Mouse (Mus musculus) monocyte, adult 5-6 weeks (primary cell): ENCODE measurements around the gene Gps1. TPM values are rescaled to one million over a fixed set of nuclear protein-coding genes. Genes with fewer than 3 reads are reported as not detected.
"Not testable (repeated sequence)": the region's sequence is repeated elsewhere in the genome, so short reads cannot be mapped to it uniquely, and the experiment has no call there.

ENCODE experiments used
- ATAC-seq: fragments of 153-309, 156-312 bp; replicated peaks from 2 replicates; pipeline ENCODE4 v1.8.0; 2017; ENCODE audit warnings: mild to moderate bottlenecking; ENCODE audit not compliant: low TSS enrichment, insufficient number of reproducible peaks, severe bottlenecking, poor library complexity, low FRiP score
- total RNA-seq: library from RNA; stranded (forward); fragments of 200-1000, 200-491, 200-594 nt; gene quantifications from 3 replicates; pipeline ENCODE4 v1.2.3, GENCODE M21; 2017

Gene Gps1
- total RNA-seq, 1 experiment from 2014 or later, result 55.7 TPM

DNA sequence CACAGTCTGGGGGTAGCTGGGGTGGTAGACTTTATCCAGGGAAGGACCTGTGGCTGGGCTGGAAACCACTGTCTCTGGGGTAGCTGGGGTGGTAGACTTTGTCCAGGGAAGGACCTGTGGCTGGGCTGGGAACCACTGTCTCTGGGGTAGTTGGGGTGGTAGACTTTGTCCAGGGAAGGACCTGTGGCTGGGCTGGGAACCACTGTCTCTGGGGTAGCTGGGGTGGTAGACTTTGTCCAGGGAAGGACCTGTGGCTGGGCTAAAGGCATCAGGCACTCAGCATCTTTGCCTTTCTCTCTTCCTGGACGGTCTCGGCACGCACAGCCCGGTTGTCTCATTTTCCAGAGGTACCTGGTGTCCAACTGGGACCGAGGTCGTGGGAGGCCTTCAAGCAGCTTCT lies 2.7 kb upstream of the Gps1 start:
- ATAC-seq, result not testable (repeated sequence)

DNA sequence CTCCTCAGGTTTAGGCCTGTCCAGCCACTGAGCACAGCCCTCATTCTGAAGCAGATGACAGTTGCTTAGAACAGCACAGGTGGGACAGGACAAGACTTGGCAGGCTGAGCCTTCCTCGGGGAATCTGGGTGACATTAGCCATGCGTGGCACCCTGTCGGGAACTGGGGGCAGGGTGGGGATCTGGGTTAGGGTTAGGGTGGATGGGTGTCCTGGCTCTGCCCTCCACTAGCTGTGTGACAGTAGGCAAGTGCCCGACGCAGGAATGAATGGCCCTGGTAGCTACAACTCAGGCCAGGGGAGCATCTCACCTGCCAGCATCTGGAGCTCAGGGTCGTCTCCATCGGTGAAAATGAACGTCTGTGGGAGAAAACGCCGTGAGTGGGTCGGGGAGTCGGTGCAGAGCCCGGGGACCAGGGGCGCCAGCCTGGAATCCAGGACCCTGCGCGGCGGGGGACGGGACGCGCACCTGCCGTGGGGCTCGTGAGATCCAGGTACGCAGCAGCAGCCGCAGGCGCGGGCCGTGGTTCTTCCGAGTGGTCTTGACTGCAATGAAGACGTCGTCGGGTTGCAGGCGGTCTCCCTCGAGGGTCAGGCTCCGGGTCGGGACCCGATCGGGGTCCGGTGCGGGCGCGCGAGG lies 527 bp upstream of the Gps1 start:
- no peak for ATAC-seq

DNA sequence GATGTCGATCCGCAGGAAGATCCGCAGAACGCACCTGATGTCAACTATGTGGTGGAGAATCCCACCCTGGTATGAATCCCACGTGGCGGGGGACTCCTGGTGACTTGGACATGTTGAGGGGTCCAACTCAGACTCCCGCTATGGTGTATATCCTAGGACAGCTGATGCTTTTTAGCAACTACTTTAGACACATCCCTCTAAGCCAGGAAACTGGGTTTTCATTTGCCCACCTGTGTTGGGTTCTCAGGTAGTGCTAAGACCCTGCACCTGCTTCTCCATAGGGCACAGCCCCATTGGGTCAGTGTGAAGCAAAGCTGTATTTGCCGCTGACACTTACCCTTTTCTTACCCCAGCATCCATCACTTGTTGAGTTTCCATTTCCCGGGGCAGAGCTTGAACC lies 1.1 kb downstream of the Gps1 start:
- no peak for ATAC-seq

DNA sequence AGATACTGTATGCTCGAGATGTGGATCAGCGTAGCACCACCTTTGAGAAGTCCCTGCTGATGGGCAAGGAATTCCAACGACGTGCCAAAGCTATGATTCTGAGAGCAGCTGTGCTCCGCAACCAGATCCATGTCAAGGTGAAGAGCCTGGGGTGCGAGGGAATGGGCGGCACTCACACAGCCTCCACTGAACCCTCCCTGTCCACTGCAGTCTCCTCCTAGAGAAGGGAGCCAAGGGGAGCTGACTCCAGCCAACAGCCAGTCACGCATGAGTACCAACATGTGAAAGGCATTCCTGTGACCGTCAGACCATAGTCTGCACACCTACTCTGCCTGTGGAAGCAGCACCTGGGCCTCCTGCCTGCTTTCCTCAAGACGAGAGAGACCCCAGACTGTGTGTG lies 4.4 kb downstream of the Gps1 start:
- not testable (repeated sequence) for ATAC-seq

DNA sequence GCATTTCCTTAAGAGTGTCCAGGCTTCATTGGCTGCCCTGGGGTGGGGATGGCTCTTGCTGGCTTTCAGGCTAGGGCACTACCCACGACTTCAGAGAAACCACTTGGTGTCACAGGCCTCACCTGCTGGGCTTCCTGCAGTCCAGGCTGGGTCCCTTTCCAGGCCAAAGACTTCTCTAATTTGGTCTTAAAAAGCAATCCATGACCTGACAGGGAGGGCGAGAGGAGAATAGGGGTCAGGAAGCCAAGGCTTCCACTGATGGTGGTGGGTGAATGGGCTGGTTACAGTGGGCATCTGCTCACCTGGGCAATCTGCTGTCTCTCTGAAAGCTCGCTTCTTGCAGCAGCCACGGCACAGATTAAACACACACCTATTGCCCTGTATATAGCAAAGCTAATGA lies 5.3 kb downstream of the Gps1 start:
- no peak for ATAC-seq

DNA sequence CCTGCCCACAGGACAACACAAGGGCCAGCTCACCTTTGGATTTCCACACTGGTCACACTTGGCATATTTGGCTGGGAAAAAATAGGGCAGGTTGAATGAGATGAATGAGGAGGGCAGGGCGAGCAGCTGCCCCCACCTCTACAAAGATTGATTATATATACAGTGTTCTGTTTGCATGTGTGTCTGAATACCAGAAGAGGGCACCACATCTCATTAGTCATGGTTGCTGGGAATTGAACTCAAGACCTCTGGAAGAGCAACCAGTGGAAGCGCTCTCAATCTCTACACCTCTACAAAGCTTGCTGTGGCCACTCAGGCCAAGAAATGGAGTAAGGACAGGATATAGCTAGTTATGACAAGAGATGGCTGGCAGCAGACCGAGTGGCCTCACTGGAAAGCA lies 5.7 kb downstream of the Gps1 start:
- ATAC-seq, result no peak

DNA sequence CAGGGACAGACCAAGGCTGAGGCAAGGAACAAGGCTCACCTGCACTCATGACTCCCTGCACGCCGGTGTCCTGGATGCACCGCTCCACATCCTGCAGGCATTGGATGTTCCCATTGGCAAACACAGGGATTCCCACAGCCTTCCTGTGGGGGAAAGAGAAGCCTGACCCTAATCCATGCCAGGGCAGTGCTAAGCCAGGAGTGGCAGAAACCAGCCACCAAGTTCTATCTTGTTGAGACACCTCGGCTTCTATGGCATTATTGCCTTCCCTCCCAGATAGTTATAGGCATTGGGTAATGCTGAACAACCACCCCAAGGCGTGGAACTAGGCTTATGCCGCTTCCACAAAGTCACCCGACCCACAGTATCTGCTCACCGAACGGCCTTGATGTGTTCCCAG lies 8.6 kb downstream of the Gps1 start:
- ATAC-seq, result no peak

DNA sequence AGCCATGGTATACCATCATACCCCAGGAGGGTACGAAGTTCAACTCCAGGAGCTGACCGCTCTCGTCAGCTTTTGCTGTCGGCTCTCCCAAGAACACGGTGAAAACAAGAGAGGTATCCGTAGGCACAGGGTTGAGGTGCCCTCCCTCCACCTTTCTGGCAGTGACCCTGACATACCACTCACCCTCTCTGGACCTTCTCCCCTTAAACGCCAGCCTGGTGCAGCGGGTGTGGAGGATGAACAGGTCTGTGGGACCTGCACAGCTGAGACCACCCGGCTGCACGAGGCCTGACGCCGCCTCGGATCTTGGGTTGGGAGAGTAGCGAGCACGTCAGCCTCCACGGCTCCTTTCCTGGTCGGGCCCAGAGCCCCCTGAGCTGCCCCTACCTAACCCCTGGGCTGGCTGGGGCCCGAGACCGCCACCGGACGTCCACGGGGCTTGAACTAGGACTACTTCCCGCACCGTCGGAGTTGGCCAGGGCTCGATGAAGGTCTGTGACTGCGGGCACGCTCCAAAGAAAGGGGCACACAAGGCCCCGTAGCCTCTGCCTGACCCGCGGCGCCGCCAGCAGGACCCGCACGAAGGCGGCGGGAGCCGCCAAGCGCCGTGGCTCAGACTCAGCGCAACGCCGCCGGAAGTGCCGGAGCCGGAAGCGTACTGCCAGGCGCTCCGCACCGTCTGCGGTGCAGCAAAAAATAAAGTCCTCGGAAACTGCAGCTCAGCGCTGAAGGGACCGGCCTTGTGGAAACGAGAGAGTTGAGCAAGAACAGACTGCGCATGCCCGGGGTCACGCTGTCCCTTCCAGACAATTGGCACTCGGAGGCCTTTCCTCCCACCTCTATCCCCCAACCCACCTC lies 11.9 kb downstream of the Gps1 start, which contains the start of gene Dus1l:
Gene Dus1l (minus strand): TSS at position 648 of the 858 bp plus-strand sequence.
- peak; percentile 90 for ATAC-seq

DNA sequence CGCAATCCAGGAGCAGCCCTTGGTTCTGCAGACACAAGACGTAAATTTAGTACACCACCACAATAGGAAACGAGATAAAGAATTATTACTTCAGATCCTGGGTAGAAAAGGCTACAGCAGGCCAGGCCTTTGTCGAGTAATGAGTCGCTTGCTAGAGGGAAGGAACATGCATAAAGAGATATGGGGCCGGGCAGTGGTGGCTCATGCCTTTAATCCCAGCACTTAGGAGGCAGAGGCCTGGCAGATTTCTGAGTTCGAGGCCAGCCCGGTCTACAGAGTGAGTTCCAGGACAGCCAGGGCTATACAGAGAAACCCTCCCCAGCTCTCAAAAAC lies 12.5 kb downstream of the Gps1 start:
- ATAC-seq, result no peak

DNA sequence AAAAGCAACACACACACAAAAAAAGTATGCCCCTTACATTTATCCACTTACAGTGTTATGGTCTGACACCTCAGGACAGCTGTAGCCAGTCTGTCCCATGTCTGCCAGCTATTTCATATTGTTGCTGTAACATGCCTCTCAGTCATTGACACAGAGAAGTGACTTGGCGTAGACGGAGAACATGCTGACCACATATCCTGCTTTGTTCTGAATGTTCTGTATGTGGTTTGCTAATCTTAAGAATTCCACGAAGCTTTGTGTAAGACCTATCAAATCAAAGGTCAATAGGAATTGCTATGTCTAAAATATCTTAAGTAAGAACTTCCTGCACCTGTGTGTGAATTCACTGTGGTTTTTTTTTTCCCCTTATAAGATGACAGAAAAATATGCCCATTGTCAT lies 14.2 kb downstream of the Gps1 start:
- ATAC-seq, result no peak

DNA sequence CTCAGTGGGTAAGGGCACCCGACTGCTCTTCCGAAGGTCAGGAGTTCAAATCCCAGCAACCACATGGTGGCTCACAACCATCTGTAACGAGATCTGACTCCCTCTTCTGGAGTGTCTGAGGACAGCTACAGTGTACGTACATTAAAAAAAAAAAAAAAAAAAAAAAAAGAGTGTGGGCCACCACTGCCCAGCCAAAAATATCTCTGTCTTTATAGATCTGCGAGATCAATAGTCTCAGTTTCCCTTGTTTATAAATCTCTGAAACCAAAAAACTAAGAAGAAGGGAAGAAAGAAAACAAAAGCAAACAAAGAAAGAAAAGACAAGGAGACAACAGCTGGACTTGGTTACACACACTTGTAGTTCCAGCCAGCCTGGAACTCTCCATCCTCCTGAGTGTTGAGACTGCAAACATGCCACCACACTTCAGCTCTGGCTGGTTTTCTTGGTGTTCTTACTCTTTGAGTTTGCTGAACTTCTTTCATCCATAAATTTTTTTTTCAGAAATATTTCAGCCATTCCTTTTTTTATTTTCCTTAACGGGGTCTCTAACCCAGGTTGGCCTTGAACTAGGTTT lies 15.3 kb downstream of the Gps1 start:
- no peak for ATAC-seq

DNA sequence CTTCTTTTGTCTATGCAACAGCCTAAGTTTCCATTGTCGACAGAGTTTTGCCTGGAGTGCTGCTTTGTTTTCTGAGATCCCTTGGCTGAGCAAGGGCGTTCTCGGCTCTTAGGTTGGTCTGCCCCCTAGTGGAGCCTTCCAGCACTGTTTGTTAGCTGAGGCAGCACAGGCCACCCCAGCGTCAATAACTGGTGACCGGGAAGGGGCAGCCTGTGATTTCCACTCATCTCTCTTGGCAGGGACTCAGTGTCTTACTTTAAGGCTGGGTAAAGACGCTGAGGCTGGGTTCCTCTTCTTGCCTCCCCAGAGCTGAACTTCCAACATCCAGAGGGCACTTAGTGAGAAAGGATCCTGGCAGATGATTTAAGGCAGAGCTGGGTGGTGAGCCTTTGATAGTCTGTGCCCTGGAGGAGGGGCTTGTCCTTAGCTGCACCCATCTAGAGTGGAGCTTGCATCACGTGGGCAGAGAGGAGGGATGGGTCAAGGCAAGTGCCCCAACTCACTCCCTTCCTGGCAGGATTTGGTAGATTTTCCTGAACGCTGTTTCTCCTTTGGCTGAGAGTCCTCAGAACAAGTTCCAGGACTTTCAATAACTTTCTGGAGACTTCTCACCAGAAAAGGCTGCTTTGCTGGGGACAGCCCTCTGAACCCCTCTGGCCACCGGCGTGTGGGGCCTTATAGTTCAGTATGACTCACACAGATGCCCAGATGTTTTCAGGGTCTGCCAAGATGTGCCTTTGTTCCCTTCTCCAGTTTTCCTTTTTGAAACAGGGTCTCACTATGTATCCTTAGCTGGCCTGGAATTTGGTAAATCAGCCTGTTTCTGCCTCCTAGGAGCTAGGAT lies 16.2 kb downstream of the Gps1 start:
- peak; percentile 80 for ATAC-seq

DNA sequence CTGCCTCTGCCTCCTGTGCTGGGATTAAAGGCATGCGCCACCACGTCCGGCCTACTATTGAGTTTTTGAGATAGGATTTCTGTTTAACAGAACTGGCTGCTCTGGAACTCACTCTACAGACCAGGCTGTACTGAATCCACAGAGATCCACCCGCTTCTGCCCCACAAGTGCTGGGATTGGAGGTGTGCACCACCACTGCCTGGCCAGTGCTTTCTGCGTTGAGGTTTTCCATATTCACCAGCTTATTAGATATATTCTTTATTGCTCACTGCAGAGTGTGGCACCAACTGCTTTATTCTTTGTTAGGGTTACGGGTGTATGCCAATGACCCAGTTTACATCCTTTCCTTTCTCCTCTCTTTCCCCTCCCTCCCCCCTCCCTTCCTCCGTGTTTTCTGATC lies 20.2 kb downstream of the Gps1 start:
- no peak for ATAC-seq

DNA sequence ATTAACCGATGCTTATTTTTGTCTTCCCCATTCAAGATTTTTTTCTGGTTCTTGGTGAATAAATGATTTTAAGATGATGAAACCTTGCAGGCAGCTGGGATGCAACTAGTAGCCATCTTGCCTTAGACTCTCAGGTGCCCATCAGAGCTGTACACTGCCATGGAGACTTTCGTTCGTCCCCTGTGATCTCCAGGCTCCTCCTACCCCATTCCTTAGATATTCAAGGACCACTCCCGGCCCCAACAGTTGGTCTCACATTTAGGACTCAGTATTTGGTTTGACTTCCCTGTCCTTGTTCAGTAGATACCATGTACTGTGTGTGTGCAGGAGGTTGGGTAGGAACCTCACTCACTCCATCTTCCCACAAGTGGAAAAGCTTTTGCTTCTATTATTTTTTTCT lies 20.7 kb downstream of the Gps1 start:
- no peak for ATAC-seq

DNA sequence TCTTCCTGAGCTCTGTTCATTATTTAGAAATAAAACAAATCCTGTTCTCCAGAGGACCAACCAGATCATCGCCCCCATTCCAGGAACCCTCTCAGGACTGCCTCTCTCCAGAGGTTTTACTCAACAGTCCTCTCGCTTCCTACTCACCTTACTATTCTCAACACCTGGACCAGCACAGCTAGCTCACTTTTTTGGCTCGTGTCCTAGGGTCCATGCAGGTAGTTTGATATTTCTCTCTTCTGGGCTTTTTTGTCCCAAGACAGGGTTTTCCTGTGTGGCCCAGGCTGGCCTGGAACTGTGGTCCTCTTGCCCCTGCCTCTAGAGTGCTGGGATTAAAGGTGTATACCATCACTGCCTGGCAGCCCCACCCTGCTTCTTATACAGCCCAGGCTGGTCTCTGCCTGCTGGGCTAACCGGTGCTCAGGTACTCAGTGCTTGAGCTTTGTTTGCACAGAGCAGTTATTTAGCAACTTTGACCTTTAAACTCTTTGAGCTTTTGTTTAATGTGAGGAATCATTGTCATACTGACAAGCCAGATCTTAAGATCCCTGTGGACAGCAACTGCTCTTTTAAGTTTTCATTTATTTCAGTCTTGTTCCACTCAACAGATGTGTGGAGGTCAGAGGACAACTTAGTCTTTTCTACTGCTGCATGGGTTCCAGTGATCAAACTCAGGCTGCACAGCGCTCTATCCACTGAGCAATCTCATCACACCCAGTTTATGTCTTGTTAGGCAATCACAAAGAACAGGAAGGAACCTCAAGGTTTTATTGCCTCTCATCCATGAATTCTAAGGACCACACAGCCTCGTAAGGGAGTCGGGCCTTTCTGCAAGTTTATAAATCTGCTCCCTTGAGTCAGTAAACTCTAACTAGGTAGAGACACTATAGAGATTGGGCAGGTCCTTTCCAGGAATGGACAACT lies 21.6 kb downstream of the Gps1 start:
- ATAC-seq, result no peak

DNA sequence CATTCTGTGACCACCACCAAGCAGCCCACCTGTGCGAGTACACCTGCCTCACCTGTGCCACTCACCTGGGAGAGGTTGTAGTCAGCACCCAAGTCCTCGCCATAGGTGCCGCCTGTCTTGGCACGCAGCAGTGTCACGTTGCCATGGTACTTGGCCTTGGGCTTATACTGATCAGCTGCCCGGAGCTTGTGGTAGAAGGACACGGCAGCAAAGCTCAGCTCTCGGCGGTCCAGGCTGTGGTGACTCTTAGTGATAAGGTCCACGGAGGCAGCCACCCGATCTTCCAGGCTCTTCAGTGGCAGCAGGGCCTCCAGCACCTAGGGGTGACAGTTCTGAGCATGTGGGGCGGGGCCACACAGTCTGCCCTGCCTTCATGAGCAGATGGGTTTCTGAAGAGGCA lies 23.9 kb downstream of the Gps1 start:
- no peak for ATAC-seq

DNA sequence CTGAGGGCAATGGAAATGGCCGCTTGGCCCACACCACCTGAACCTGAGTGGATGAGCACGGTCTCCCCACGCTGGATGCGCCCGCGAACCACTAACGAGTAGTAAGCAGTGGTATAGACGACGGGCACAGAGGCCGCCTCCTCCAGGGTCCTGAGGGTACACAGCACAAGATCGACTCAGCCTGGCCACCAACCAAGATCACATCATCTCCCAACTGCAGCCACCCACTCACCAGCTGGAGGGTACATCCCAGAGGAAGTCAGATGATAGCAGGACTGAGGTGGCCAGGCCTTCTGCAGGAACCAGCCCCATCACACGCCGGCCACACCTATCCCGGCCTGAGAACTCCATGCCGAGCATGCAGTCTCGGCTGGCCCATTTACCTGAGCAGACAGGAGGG lies 28.0 kb downstream of the Gps1 start:
- ATAC-seq, result no peak

DNA sequence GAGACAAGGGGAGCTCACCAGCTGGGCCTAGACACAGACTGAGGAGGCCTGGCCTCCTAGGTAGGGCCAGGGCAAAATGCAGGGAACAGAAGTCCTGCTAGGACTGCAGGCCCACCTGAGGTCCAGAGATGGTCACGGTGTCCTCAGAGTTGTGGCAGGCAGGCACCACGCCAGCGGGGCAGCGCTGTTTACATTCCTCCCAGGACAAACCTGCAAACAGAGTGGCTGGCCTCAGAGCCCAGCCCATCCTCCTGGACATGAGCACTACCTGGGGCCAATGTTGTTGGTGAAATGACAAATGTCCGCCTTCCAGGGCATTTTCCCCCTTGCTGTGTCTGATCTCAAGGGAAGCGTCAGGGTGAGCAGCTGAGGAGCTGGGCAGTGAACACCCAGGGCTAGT lies 33.3 kb downstream of the Gps1 start:
- no peak for ATAC-seq
